Mouse (Mus musculus) kidney, embryonic 15.5 days (tissue): ENCODE data around the gene Olfr222. TPM values are rescaled to one million over a fixed set of nuclear protein-coding genes. Genes with fewer than 3 reads are reported as not detected.

Experiments
- ATAC-seq: fragments of 200-750 bp; cut with Nextera tagmentation; replicated peaks from 2 replicates; pipeline ENCODE4 v1.8.0; 2017; ENCODE audit warnings: moderate TSS enrichment; ENCODE audit not compliant: low FRiP score
- H3K27ac ChIP-seq: fragments of 300-500 bp; sonication (generic); 2 replicates; pipeline ENCODE4 v1.5.1; 2015; ENCODE audit warnings: mild to moderate bottlenecking, inconsistent platforms
- H3K27me3 ChIP-seq: fragments of 300-500 bp; sonication (generic); 2 replicates; pipeline ENCODE4 v1.6.1; 2015; ENCODE audit warnings: inconsistent platforms
- H3K36me3 ChIP-seq: fragments of 300-500 bp; sonication (generic); 2 replicates; pipeline ENCODE4 v1.6.1; 2015; ENCODE audit warnings: inconsistent platforms
- H3K4me1 ChIP-seq: fragments of 300-500 bp; sonication (generic); 2 replicates; pipeline ENCODE4 v1.6.1; 2015; ENCODE audit warnings: inconsistent platforms
- H3K4me2 ChIP-seq: fragments of 300-500 bp; sonication (generic); 2 replicates; pipeline ENCODE4 v1.6.1; 2015; ENCODE audit warnings: moderate library complexity, mild to moderate bottlenecking, inconsistent platforms
- H3K4me3 ChIP-seq: fragments of 300-500 bp; sonication (generic); replicated peaks from 2 replicates; pipeline ENCODE4 v1.5.1; 2015; ENCODE audit warnings: mild to moderate bottlenecking, inconsistent platforms
- H3K9ac ChIP-seq: fragments of 300-500 bp; sonication (generic); 2 replicates; pipeline ENCODE4 v1.6.1; 2015; ENCODE audit warnings: mild to moderate bottlenecking, inconsistent platforms
- H3K9me3 ChIP-seq: fragments of 300-500 bp; sonication (generic); replicated peaks from 2 replicates; pipeline ENCODE4 v1.6.1; 2016; ENCODE audit warnings: inconsistent platforms
- WGBS: fragments of 180-500 bp; shearing (Covaris S2); methylation state at CpG from one replicate; pipeline ENCODE4 v1.1.7; 2015; ENCODE audit warnings: mixed read lengths; 5-methylcytosine and 5-hydroxymethylcytosine counted together
- polyA plus RNA-seq: library from polyadenylated mRNA; unstranded; fragments of >200 nt; fragmentation: Nextera tagmentation; extraction: Ambion mirVana; gene quantifications from 2 replicates; pipeline ENCODE4 v1.2.1, GENCODE M21; 2015

The Olfr222 gene
- polyA plus RNA-seq, 1 experiment from 2014 or later = not detected

DNA sequence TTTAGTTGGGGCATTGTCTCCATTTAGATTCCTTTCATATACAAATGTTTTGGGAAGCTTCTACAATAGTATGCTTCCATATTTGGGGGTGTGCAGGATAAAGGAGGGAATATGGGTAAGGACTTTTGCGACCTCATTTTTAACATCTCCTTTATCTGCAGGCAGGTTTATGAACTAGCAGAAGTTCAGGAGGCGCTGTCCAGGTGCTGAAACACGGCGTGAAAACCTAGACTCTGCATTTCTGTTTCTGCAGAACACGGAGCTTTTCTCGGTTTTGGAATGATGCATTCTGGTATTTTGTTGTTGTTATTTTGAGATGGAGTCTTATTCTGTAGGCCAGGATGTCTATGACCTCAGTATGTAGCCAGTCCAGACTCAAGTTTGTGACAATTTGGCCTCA, 8.5 kb upstream of the Olfr222 start:
- no peak for ATAC-seq
- Histone ChIP-seq H3K4me3 (no peak overlapping the region), H3K27me3 (no peaks in the 10 kb centered on the region), H3K4me2 (no peak overlapping the region), H3K9me3 (no peaks in the 10 kb centered on the region), H3K36me3 (no peaks in the 10 kb centered on the region), H3K27ac (no peak overlapping the region), H3K4me1 (no peaks in the 10 kb centered on the region), H3K9ac (no peak overlapping the region)
- WGBS = 23% methylated on average over 6 of the region's 6 CpGs

DNA sequence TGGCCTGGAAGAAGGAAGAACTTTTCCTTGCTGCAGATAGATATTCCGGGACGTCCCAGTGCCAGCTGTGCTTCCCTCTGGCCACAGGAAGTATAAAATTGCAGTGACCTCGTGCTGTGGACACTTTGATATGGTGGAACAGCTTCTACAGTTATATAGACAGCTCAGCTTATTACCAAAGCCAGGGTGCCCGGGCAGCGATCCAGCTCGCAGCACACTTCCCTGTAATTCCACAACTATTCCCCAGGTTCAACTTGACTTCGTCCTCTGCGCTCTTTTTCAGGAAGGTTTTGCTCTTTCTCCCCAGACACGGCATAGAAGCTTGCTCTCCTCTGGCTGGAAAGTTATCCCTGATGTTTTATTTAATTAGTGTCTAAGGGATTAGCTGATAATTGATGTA, 309 bp downstream of the Olfr222 start:
- Histone ChIP-seq H3K36me3 (no peaks in the 10 kb centered on the region), H3K9ac (no peak overlapping the region), H3K9me3 (no peaks in the 10 kb centered on the region), H3K4me3 (no peak overlapping the region), H3K4me2 (no peak overlapping the region), H3K4me1 (no peaks in the 10 kb centered on the region), H3K27me3 (peaks cover 24% of the 10 kb centered on the region; the same call in 1 of the 2 replicates), H3K27ac (no peak overlapping the region)
- no peak for ATAC-seq
- 53% methylated on average over 9 of the region's 9 CpGs for WGBS

DNA sequence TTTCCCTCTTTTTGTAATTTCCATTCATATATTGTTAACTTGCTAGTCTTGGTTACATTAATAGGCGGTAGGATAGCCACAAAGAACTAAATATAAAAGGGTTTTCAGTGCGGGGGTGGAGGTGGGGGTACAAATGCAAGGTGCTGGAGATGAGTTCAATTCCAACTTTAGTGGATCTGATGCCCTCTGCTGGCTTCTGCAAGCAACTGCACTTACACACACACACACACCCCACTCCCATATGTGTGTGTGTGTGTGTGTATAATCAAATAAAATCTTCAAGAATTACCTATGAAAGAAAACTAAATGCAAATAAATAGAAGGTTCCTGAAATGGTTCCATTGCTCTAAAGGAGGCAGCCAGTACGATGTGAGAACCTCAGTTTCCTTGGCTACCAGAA, 6.7 kb downstream of the Olfr222 start:
- Histone ChIP-seq H3K4me1 (no peaks in the 10 kb centered on the region), H3K27me3 (peaks cover 17% of the 10 kb centered on the region; the same call in 1 of the 2 replicates), H3K36me3 (no peaks in the 10 kb centered on the region), H3K4me3 (no peak overlapping the region), H3K9me3 (no peaks in the 10 kb centered on the region), H3K27ac (no peak overlapping the region), H3K9ac (no peak overlapping the region), H3K4me2 (no peak overlapping the region)
- 76% methylated on average over 3 of the region's 3 CpGs for WGBS
- no peak for ATAC-seq

DNA sequence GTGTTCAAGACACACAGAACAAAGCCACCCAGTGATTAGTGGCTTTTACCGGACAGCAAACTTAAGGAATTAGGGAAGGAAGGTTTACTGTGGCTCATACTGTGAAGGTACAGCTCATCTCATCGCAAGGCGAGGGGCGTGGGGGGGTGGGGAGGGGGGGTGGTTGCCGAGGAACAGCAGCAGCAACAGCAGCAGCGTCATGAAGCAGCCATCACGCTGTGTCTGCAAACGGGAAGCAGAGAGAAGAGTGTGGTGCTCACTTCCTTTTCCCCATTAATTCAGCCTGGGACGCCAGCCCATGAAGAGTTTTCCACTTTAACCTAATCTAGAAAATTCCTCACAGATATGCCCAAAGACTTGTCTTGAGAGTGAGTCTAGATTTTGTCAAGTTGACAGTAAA, 13.2 kb downstream of the Olfr222 start:
- no peaks in the 10 kb centered on the region for H3K9me3 ChIP-seq
- H3K4me3 ChIP-seq = no peak overlapping the region
- WGBS = 81% methylated on average over 9 of the region's 9 CpGs
- H3K9ac ChIP-seq = no peak overlapping the region
- H3K36me3 ChIP-seq = no peaks in the 10 kb centered on the region
- H3K27ac ChIP-seq = no peak overlapping the region
- no peaks in the 10 kb centered on the region for H3K27me3 ChIP-seq
- H3K4me2 ChIP-seq = no peak overlapping the region
- H3K4me1 ChIP-seq = no peaks in the 10 kb centered on the region
- no peak for ATAC-seq

DNA sequence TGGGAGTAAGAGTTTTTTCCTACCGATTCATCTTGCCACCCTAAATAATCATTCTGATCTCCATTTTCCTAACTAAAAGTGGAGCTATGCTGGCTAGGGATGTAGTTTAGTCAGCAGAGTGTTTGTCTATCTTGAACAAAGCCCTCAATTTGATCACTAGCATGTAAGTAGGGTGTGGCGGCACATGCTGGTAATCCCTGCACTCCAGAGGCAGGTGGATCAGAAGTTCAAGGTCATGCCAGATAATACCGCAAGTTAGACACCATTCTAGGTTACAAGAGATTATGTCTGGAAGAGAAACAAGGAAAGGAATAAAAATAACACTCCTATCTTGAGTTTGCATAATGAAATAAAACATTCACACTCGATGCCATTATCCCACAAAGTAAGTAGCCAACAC, 13.7 kb downstream of the Olfr222 start:
- Histone ChIP-seq H3K27me3 (no peaks in the 10 kb centered on the region), H3K4me1 (no peaks in the 10 kb centered on the region), H3K4me2 (no peak overlapping the region), H3K9me3 (no peaks in the 10 kb centered on the region), H3K36me3 (no peaks in the 10 kb centered on the region), H3K4me3 (no peak overlapping the region), H3K27ac (no peak overlapping the region), H3K9ac (no peak overlapping the region)
- no peak for ATAC-seq
- WGBS = 91% methylated on average over 4 of the region's 4 CpGs

DNA sequence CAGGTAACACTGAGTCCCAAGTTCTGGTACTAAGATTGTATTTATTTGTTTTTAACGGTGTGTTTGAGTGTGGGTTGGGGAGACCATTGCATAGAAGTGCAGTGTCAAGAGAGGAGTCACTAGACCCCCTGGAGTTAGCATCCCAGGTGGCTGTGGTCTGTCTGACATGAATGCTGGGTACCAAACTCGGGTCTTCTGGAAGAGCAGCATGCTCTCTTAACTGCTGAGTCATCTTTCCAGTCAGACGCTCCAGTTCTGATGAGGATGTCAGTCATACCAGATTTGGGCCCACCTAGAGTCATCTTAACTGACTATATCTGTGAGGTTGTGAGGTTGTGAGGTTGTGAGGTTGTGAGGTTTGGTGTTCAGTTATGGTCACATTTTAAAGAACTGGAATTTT, 15.1 kb downstream of the Olfr222 start:
- ATAC-seq = no peak
- Histone ChIP-seq H3K4me1 (no peaks in the 10 kb centered on the region), H3K9ac (no peak overlapping the region), H3K27me3 (no peaks in the 10 kb centered on the region), H3K27ac (no peak overlapping the region), H3K9me3 (no peaks in the 10 kb centered on the region), H3K4me3 (no peak overlapping the region), H3K36me3 (no peaks in the 10 kb centered on the region), H3K4me2 (no peak overlapping the region)
- WGBS = 70% methylated on average over 3 of the region's 3 CpGs

DNA sequence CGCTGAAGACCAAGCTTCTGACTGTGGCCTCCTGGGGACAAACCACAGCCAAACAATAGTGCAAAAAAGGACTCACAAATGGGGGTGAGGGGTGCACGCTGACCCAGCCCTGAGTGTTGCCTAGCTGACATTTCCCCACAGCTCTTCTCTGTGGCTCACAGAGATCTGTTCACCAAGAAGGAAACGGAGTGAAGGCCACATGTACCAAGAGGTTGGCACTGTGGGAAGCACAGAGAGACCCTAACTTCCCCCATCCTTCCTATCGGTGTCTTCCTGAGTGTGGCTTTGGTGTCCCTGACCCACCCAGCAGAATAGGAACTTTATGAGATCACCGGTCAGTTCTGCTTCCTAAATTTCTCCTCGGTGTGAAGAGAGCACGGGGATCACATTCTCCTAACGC, 21.5 kb downstream of the Olfr222 start:
- no peaks in the 10 kb centered on the region for H3K27me3 ChIP-seq
- no peaks in the 10 kb centered on the region for H3K9me3 ChIP-seq
- 74% methylated on average over 8 of the region's 8 CpGs for WGBS
- H3K27ac ChIP-seq = no peak overlapping the region
- no peaks in the 10 kb centered on the region for H3K36me3 ChIP-seq
- H3K9ac ChIP-seq = no peak overlapping the region
- no peak overlapping the region for H3K4me3 ChIP-seq
- no peak for ATAC-seq
- no peak overlapping the region for H3K4me2 ChIP-seq
- no peaks in the 10 kb centered on the region for H3K4me1 ChIP-seq

DNA sequence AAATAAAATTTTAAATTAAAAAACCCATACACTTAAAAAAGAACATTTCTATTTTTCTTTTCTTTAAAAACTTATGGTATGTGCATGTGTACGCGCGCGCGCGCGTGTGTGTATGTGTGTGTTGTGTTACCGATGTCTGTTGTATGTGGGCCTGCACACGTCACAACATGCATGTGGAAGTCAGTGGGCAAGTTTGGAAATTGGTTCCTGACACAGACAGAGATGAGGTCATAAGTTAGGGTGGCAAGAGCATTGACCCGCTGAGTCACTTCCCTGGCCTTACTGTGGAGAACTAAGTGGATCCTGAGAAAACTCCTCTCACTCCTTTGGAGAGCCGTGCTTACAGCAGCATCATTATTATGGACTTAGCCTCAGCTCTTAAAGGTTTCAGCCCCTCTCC, 21.9 kb downstream of the Olfr222 start:
- 95% methylated on average over 11 of the region's 11 CpGs for WGBS
- H3K9me3 ChIP-seq = no peaks in the 10 kb centered on the region
- H3K4me2 ChIP-seq = no peak overlapping the region
- no peaks in the 10 kb centered on the region for H3K36me3 ChIP-seq
- H3K4me1 ChIP-seq = no peaks in the 10 kb centered on the region
- no peak overlapping the region for H3K9ac ChIP-seq
- no peaks in the 10 kb centered on the region for H3K27me3 ChIP-seq
- ATAC-seq = no peak
- H3K27ac ChIP-seq = no peak overlapping the region
- H3K4me3 ChIP-seq = no peak overlapping the region

DNA sequence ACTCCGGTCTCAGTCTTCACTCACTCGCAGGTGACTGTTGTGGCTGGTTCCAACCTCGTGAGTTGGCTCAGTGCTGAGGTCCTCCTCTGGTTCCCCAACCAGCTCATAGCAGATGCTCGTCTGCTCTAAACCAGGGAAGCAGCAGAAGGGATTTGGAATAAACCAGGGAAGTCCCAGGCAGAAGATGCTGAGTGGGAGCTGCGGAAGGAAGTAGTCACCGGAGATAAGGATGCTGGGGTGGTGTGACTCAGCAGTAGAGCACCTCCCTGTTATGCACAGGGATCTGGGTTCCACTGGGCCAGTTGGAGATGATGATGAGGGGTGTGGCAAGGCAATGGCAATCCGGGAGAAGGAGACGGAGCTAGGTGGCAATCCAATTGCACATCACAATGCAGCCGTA, 32.0 kb downstream of the Olfr222 start:
- Histone ChIP-seq H3K27ac (no peak overlapping the region), H3K9ac (no peak overlapping the region), H3K9me3 (no peaks in the 10 kb centered on the region), H3K27me3 (no peaks in the 10 kb centered on the region), H3K4me2 (no peak overlapping the region), H3K36me3 (no peaks in the 10 kb centered on the region), H3K4me1 (no peaks in the 10 kb centered on the region), H3K4me3 (no peak overlapping the region)
- 80% methylated on average over 9 of the region's 9 CpGs for WGBS
- no peak for ATAC-seq

DNA sequence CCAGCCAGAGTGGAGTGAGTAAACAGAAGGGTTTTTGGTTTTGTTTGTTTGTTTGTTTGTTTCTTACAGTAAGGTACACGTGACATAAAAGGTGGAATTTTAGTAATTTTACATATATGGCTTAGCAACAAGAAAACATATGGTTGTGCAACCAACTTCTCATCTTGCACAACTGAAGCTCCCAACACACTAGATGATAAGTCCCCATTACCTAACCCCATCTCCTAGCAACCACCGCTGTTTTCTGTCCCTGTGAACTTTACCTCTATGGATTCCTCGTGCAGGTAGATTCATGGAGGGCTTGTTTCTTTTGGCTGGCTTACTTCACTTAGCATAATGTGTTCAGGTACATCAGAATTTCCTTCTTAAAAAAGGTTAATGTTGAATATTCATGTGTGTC, 32.7 kb downstream of the Olfr222 start:
- no peaks in the 10 kb centered on the region for H3K27me3 ChIP-seq
- 87% methylated on average over 3 of the region's 3 CpGs for WGBS
- H3K36me3 ChIP-seq = no peaks in the 10 kb centered on the region
- no peaks in the 10 kb centered on the region for H3K9me3 ChIP-seq
- H3K4me2 ChIP-seq = no peak overlapping the region
- H3K9ac ChIP-seq = no peak overlapping the region
- no peak for ATAC-seq
- no peak overlapping the region for H3K4me3 ChIP-seq
- H3K4me1 ChIP-seq = peaks cover 3% of the 10 kb centered on the region
- H3K27ac ChIP-seq = no peak overlapping the region

DNA sequence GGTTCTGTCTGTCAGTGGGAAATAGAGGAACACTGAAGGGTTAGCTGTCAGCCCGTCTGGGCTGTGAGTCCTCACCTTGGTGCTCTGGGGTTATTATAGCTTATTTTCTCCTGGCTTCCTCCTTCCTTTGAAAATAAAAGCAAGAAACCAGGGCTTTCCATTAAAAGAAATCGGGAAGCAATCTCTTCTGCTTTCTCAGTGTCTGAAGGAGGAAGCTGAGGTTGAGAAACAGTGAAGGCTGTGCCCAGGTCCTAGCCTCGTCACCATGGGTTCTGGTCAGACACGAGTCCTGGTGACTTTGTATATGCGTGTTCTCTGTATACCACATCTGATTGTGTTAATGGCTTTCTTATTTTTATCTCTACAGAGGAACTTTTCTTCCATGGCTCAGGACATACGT, 33.6 kb downstream of the Olfr222 start:
- WGBS = 80% methylated on average over 6 of the region's 6 CpGs
- Histone ChIP-seq H3K4me1 (peaks cover 13% of the 10 kb centered on the region), H3K4me3 (no peak overlapping the region), H3K36me3 (no peaks in the 10 kb centered on the region), H3K27me3 (no peaks in the 10 kb centered on the region), H3K27ac (no peak overlapping the region), H3K4me2 (no peak overlapping the region), H3K9ac (no peak overlapping the region), H3K9me3 (no peaks in the 10 kb centered on the region)
- ATAC-seq = no peak

DNA sequence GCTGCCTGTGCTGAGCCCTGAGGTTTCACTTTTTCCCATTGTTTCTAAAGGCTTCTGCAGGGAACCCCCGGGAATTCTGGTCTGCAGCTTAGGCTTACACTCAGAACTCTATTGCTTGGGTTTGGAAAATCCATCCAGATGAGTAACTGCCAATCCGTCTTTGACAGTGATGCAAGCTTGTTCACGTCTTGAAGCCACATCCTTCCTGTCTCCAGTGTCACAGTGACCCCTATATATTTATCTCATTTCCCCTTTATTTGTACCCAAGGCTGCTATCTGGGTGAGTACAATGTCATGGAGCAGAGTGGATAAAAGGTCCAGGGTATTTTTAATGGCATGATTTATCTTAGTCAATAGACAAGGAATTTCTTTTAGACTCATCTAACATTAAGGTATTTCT, 34.7 kb downstream of the Olfr222 start, which contains the start of gene Nlrp3:
Gene Nlrp3 (plus strand): TSS at position 245 of the 400 bp plus-strand sequence.
- no peak within 1 kb of the TSS for H3K4me2 ChIP-seq
- H3K9ac ChIP-seq = no peak within 1 kb of the TSS
- no peaks in the 10 kb centered on the region for H3K36me3 ChIP-seq
- H3K27ac ChIP-seq = no peak within 1 kb of the TSS
- WGBS = 41% methylated on average over 3 of the region's 3 CpGs
- H3K4me1 ChIP-seq = peaks cover 14% of the 10 kb centered on the region
- ATAC-seq = no peak
- H3K9me3 ChIP-seq = no peaks in the 10 kb centered on the region
- H3K4me3 ChIP-seq = no peak within 1 kb of the TSS
- no peaks in the 10 kb centered on the region for H3K27me3 ChIP-seq

DNA sequence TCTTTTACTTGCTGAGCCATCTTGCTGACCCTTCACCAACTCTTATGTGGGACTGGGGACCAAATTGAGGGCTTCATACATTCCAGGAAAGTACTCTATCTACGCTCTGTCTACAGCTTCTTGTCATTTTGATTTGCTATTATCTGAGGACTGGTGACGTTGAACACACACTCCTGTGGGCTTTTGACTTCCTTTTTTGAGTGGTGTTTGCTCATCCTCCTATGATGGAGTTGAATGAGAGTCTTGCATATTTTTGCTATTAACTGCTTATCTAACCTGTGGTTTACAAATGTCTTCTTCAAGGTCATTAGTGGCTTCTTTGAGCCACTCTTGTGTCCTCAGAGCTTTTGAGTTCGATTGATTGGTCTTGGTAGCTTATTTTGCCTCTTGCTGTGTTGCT, 35.9 kb downstream of the Olfr222 start:
- H3K9ac ChIP-seq = no peak overlapping the region
- H3K4me2 ChIP-seq = no peak overlapping the region
- no peaks in the 10 kb centered on the region for H3K9me3 ChIP-seq
- 82% methylated on average over 3 of the region's 3 CpGs for WGBS
- H3K27me3 ChIP-seq = no peaks in the 10 kb centered on the region
- peaks cover 14% of the 10 kb centered on the region for H3K4me1 ChIP-seq
- H3K36me3 ChIP-seq = no peaks in the 10 kb centered on the region
- no peak overlapping the region for H3K27ac ChIP-seq
- no peak for ATAC-seq
- H3K4me3 ChIP-seq = no peak overlapping the region
